Mouse (Mus musculus): Measurements from ENCODE around the gene Trim45.

The Trim45 gene

DNA sequence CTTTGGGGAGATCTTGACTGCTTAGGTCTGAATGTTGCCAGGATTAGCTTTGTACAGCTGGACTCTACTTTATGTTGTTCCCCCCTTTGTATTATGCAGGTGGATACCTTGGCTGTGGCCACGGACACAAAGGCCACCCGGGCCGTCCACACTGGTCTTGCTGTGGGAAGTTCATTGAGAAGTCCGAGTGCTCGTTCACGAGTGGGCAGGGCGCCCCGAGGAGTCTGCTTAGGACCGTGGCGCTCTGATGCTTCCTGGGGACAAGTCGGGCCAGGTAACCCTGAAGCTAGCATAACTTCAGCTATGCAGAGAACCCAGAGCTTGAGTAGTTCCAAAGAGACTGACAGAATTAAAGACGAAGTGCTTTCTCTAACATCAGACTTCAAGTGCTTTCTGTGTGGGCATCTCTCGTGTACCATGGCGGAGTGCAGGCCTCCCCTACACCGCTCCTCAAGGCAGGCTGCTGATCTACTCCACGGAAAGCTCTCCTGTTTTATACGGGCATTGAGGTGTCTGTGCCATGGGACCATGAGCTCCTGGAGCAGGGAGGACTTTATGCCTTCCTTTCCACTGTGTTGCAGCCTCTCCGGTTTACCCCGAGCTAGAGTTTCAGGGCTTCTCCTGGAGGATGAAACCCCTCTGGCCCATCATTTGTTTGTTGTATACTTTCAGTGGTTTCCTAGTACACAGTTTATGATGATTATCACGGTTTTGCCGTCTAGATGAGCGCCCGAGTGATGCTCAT, 9.5 kb downstream of the Trim45 start:
- no peak for DNase-seq (ENCODE audit: low spot score in 2 of 2)

DNA sequence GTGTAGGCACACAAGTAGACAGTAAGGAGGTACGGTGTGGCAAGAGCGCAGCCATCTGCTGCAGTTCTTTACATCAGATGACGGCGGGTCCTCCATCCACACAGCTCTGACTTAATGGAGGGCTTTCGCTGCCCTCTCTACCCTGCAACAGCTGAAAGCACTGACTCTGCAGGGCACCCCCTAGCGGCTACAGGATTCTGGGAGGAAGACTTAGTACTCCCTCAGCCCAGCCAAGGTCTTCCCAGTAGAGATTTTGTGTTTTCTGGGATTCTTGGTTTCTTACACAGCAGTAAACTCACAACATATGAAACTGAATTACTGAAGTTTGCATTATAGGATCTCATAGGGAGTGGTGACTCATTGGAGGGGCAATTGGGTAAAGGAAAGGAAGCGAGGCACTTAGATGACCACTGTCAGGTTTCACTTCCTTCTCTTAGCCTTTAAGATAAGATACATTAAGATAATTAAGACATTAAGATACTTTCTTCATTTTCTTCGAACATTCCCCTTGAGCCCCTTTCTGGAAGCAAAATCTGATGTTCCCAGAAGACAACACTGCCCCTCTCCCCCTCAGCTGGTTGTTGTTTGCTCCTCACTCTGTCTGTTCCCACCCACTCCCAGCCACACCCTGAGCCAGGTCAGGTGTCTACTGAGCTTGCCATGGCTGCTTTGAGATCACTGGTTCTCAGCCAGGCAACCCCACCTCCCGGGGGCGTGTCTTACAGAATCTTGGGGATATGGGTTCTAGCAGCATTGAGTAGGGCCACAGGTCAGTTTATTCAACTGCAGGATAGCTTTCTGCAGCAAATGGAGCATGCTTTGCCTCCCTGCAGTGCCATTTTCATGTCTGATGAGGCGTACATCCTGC, 10.3 kb downstream of the Trim45 start:
- DNase-seq (ENCODE audit: low spot score in 2 of 2), result no peak

DNA sequence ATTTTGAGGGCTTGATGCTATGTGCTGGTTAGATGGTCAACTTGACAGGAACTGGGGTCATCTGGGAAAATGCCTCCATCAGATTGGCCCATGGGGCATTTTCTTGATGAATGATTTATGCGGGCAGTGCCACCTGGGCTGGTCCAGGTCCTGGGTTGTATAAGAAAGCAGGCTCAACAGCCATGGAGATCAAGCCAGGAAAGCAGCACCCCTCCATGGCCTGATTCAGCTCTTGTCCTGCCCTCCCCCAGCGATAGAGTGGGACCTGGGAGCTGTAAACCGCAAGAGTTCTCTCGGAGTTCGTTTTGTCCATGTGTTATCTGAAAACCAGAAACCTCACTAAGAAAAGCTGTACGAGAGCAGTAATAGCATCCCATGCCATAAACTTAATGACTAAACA, 13.5 kb downstream of the Trim45 start:
- DNase-seq (ENCODE audit: low spot score in 2 of 2), result no peak

DNA sequence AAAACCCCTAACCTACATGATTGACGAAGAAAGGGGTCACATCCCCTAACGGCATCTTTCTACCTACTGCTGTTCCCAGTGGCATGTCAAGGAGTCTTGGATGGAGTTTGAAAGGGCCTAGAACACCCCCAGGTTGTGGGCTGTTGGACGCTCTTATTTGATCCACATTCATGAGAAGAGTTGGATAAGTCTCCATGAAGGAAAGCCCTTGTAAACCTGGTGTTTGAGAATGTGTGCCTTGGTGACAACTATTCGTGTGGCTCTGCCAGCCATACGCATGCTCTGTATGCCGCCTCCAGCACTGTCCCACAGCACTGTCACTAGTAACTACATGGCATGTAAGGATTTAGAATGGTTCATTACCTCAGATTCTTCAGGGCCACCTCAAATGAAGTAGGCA, 14.2 kb downstream of the Trim45 start:
- DNase-seq (ENCODE audit: low spot score in 2 of 2), result no peak

DNA sequence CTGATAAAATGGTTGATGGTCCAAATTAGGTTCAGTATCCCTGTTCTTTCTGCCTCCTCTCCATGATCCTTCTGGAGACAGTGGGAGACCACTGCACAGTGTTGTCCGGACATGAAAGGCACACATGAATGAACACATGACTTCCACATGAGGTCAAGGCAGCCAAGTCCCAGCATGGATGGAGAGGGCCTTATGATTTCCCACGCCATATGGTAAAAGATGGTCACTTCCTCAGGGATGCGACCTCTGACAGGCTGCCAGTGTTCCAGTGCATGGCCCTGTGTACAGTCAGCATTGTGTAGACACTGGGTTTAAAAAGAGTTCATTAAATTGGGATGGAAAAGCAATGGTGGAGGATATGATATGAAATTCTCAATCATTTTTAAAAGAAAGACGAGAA, 16.2 kb downstream of the Trim45 start:
- no peak for DNase-seq (ENCODE audit: low spot score in 2 of 2)

DNA sequence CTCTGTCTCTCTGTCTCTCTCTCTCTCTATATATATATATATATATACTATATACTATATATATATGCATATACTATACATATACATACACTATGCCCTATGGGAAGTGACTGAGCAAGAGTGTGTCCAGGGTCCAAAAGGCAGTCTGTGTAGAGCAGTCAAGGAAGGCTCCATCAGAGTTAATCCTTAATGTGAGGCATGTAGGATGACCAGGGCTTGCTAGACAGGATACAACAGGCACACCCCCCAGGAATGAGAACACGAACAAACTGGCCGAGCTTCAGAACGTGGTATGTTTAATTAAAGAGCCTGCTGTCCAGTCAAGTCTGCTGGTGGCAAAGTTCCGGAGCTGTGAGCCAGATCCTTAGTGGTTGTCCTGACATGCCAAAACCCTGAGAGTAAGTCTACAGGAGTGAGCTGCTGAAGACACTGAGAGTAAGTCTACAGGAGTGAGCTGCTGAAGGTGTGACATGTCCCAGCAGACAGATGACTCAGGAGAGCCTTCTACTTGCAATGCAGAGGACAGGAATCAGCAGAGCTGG, 18.6 kb downstream of the Trim45 start:
- DNase-seq (ENCODE audit: low spot score in 2 of 2), result no peak

DNA sequence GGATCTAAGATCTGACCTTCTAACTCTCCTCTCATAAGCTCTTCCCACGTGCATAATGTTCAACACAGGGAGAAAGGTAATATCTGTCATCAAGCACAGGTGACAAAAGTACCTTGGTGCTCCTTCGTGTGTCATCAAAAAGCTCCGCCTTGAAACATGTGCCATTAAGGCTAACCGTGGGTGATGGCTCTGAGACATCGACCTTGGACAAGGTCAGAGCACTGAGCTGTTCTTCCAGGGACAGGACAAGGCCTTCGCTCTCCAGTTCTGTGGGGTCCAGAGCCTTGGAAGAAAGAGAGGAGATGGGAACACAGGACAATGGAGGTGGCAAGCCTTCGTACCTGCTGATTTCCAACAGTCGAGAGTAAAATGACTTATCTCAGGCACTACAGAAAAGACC, 25.3 kb downstream of the Trim45 start:
- DNase-seq (ENCODE audit: low spot score in 2 of 2), result no peak

DNA sequence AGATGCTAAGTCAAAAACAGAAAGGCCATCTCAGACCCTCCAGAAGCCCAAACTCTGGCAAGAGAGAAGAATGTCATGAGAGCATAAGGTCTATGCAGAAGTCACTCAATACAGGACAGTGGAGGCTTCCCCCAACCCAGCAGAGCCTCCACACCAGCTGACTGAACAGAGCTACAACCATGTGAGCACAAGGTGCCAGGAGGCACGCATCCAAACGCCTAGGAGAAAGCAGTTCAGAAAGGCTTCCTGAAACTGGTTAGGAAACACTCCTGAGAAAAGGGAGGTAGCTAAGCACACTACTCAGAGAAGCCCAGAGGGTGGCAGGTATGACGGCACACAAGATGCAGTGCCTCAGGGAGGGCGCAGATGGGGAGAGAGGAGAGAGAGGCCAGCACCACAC, 29.5 kb downstream of the Trim45 start:
- DNase-seq (ENCODE audit: low spot score in 2 of 2), result no peak

DNA sequence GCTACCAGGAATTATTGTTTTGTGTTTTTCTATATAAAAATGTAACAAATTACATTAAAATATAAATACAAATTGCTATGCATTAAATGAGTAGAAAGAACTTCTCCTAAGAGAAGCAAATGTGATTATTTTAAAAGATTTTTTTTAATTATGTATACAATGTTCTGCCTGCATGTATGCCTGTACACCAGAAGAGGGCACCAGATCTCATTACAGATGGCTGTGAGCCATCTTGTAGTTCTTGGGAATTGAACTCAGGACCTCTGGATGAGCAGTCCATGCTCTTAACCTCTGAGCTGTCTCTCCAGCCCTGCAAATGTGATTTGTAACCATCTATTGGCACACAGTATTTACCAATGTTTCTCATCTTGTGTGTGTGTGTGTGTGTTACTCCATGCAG, 32.6 kb downstream of the Trim45 start:
- DNase-seq (ENCODE audit: low spot score in 2 of 2), result no peak

DNA sequence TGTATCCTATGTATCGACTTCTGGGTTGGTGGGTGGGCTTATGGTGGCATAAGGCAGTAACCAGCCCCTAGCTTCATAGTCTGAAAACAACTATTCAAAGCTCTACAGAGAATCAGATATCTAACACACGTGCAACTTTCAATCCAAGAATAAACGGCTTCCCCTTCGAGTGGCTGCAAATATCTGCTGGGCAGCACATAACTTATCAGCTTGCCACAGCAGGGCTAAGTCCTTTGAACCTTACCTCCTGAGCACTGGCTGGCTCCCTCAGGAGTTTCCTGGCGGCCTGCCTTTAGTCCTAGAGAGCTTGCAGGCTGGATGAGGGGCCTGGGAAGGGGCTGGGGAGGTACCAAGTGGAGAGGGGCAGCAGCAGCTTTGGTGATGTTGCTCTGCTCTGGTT, 39.0 kb downstream of the Trim45 start:
- no peak for DNase-seq (ENCODE audit: low spot score in 2 of 2)

DNA sequence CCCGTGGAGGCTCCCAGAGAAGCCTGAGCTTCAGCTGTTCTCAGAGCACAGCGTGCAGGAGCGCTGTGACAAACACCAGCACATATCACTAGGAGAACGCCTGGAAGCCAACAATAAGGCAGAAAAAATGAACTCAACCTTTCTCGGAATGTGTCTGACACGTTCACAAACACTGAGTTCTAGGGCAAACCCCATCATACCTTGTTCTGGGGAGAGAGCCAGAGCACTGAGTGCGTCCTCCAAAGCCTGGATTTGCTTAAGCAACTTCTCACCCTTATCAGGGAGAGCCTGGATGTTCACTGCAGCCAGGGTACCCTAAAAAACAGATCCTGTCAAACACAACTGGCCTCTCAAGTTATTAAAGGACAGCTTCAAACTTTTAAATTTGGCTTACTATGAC, 39.5 kb downstream of the Trim45 start:
- DNase-seq (ENCODE audit: low spot score in 2 of 2), result no peak

DNA sequence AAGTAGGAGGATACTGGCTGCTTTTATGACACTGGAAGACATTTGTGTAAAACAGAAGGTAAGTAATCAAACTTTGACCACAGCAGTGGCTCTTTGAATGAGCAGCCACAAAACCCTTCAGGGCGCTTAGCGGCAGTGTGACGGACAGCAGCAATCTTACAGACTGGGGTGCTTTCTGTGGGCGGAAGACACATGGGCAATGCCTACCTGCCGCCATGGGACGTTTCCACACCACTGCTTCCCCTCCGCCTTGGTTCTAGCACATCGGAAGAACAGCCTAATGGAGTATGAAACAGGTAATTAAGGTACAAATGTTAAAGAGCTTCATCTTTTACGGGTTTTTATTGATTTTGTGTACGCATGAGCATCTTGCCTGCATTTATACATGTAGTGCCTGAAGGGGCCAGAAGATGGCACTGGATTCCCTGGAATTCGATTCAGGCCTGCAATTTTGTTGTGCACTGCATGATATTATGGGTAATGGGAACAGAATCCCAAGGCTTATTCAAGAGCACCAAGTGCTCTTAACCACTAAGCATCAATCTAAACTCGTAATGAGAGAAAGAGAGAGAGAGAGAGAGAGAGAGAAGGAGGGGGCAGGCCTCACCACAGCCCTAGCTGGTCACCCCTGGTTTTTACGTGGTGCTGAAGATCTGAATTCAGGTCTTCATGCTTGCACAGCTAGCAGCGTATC, 42.0 kb downstream of the Trim45 start:
- DNase-seq (ENCODE audit: low spot score in 2 of 2), result peak; percentile 28 to 55

DNA sequence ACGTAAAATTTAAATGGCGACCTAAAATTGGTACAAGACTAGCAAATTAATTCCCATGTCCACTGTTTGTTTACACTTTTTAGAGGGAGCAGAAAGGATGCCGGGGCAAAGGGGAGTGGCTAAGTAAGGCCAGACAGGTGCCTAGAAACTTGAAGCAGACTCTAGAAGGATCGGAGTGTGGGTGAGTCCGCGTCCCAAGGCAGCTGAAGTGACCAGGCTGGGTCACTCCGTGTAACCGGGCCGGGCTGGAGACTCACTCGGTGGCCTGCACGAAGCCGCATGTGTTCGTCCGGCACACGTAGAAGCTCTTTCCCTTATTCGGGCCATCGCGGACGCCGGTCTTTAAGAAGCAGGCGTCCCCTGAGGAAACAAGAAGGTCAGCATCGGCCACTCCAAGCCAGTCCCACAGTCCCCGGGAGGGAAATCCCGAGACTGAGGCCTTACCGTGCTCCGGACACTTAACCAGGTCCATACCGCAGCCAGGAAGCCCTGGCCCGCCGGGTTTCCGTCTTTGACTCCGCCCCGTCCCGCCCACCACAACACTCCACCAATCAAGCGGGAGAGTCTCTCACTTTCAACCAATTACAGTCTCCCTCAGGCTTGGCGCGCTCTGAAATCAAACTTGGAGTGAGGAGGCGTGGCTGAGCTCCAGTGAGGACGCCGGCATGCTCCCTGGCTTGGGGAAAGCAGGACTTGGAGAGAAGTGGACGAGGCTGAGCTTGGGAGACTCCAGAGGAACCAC, 47.3 kb downstream of the Trim45 start, which contains the start of gene Ttf2:
Ttf2 (minus strand) TSS at position 488 of the 742 bp plus-strand sequence.
- DNase-seq (ENCODE audit: low spot score in 2 of 2), result peak; percentile 75 to 90

DNA sequence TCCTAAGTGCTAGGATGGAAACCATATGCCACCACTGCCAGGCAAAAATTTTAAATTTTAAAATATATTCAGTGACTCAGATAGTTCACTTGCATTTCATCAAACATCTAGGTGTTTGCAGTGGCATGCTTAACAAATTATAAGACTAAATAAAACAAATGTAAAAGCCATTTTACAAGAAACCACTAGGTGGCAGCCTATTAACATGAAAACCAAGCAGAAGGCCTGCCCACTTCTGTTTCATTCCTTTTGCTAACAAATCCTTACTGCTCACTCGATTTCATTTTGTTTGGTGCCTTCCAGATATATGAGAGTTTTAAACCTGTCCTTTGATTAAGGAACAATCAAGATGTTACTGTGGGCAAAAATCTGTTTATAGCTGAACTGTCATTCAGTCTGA, 51.9 kb downstream of the Trim45 start:
- no peak for DNase-seq (ENCODE audit: low spot score in 2 of 2)

DNA sequence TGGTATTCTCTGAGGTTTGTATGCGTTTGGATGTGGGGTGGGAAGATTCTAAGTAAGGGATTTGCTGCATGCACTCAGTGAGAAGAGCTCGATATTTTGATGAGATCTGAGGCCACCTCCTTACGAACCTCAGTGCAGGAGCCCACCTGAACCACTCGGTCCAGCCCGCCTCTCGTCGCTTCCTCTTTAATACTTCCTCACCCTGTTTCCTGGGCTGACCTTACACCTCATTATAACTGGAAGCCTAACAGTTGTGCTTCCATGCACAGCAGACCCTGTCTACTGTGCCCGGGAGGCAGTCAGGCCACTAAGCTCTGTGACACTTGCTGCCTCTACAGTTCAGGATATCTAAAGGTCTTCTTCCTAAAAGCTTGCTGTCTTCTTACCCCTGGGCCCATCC, 57.3 kb downstream of the Trim45 start:
- DNase-seq (ENCODE audit: low spot score in 2 of 2), result no peak

Measured in frontal cortex, postnatal 14 days (tissue).